Mouse (Mus musculus) layer of hippocampus, adult 8-10 months (tissue): Measurements from ENCODE around the gene Muc1. TPM values are rescaled to one million over a fixed set of nuclear protein-coding genes. Genes with fewer than 3 reads are reported as not detected.
A peak's percentile ranks its signal among the peaks of the same experiment; 100 is the strongest.

Source experiments
- DNase-seq, 2 experiments: peaks; one replicate each; pipeline ENCODE4 v3.0.0; 2022; ENCODE audit warnings: low spot score in 2 of 2
- total RNA-seq, 4 experiments: library from RNA; stranded (reverse); gene quantifications; 2 replicates each; pipeline ENCODE4 v1.2.4; 2022

Gene Muc1
- total RNA-seq, 4 experiments from 2014 or later = 0.37 to 1.7 (median 1.2) TPM

DNA sequence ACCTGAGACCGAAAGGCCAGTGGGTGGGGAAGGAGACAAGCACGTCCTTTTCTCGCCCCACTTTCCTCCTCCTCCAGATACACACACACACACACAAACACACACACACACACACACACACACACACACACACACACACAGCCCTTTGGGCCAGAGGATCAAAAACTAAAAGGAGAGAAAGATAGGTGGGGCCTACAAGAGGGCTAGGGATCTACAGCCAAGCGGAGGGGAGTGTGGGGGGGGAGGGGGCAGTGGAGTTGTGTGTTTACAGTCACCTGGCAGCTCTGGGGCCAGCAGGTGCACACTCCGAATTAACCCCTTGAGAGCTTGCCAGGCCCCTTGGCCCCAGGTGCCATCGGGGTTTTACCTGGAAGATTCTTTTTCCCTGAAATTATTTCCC lies 3.8 kb downstream of the Muc1 start:
- DNase-seq = no peak

DNA sequence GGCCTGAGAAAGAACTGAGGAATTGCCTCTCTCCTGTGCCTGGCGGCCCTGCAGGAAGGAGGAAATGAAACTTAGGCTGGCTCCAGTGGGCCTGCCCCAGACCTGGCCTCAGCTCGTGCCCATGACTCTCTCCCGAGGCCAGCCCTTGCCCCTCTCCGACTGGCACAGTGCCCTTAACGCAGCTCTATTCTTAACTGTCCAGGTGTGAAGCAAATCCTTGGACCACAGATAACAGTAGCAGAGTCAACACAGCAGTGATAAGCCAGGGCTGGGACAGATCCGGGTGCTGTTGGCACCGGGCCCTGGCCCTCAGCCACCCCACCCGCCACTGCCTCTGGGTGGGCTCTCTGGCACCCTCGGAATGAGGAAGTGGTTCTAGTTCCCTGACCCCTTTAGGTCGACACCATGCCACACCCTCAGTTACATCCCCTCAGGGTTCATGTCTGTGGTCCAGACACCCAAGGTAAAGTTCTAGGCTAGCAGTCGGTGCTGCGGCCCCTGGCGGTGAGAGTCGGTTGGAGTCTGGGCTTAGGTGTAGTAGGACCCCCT lies 4.8 kb downstream of the Muc1 start:
- DNase-seq = no peak

DNA sequence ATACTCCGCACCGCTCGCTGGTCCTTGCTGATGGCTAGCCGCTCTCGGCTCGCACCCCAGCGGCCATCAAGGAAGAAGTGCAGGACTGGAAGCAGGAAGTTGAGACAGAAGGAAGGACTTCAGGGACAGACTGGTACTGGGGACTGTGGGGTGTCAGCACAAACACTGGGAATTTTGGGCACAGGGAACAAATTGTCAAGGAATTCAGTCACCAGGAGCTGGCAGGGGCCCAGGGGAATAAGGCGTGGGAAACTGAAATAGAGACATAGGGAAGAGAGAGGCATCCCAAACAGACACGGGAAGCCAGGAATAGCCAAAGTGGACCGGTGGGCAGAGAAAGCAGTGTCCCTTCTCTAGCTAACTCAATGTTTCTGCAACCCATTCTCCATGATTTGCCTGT lies 7.7 kb downstream of the Muc1 start:
- DNase-seq = no peak

DNA sequence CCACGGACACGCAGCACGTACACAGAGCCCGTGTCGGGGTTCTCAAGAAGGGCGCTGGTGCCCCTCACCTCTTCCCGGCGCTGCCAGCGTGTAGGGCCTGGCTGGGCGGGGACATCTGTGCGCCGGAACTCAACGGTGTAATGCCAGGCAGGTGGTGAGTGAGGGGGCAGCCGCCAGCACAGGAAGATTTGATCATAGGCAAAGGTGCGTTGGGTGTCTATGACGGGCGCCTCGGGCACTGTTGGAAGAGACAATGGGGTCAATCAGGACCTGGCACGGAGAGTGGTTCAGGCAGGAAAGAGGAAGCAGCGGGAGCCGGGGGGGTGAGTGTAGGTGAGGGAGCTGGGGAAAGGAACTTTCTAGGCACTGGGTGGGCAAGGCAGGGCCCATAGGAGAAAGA lies 8.8 kb downstream of the Muc1 start:
- DNase-seq = no peak

DNA sequence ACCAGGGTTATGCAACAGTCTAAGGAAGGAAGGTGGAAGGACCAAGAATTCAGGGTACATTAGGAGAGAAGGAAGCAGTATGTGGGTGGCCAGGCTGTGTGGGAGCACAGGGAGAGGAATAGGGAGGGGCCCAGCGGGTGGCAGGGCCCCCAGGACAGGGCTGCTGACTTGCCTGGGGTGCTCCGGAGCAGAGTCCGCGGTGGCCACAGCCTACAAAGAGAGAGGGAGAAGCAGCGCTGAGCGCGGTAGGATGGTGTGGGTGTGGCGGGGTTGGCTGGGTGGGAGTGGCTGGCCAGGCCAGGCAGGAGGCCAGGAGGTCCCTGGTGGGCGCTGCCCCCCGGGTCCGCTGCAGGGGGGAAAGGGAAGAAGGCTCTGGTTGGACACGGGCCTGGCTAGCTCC lies 9.6 kb downstream of the Muc1 start:
- no peak for DNase-seq

DNA sequence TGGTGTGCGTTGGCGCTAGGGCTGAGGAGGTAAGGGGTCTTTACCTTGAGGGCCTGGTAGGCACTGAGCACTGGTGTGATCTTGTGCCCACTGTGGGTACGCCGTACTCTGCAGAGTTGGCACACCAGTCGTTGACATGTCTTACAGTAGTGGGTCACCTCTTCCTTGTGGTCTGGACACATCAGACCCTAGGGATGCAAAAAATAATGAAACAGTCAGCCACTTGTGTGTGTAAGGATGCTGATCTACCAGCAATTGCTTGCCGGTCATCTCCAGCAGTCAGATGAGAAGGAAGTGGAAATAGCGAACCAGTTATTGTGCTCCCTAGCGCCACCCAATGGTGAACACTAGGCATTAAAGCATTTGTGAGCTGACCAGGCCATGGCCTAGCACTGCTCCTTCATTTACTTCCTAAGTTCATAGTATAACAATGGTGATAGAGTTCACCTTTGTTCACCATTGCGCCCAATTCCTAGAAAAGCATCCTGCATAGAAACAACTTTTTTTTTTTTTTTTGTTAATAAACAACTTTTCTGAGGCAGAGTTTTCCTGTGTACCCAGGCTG lies 13.6 kb downstream of the Muc1 start:
- no peak for DNase-seq

DNA sequence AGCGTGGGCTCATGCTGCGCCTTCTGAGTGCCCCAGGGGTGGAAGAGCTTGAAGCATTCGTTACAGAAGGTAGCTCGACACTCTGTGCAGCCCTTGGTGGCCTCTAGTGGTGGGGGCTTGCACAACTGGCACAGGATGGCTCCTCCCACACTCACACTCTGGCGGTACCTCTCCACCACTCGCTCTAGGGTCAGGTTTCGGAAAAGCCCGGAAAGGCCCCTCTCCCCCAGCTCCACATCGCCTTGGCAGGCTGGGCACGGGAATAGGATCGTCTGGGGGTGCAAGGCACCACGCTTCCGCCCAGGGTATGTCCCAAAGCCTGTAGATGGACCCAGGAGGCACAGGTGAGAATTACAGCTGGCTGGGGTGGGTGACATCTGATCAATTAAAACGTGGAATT lies 14.8 kb downstream of the Muc1 start:
- DNase-seq = no peak

DNA sequence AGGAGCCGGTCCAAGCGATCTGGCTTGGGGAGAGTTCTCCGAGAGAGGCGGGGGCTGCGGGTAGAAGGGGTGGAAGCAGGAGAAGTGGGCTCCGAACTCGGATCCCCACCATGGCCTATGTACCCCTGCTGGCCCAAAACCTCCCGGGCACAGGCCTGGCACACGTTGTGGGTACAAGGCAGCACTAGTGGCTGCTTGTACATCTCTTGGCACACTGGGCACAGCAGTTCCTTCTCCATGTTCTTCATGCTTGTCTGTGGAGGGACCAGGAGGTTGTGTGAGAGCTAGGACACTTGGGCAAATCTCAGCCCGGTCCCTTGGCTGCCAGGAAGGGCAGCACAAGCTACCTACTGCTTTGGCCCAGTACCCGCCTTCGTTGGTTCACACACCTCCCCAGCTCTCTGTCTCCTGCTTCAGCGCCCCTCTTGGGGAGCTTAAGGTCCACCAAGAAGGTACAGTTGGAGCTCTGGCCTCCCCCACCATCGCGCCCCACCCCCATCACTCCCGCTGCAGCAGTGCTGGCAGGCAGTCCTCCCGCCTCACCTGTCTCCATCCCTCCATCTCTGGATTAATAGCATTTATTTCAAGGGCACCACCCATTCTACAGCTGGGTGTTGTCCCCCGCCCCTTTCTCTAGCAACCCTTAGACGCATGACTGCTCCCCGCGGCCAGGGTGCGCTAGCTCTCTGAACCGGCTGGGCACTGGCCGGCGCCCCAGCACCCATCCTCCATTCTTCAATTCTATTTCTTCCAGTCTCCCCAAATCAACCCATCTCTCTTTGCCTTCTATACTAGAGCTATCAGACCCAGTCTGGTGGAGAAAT lies 15.5 kb downstream of the Muc1 start:
- no peak for DNase-seq

DNA sequence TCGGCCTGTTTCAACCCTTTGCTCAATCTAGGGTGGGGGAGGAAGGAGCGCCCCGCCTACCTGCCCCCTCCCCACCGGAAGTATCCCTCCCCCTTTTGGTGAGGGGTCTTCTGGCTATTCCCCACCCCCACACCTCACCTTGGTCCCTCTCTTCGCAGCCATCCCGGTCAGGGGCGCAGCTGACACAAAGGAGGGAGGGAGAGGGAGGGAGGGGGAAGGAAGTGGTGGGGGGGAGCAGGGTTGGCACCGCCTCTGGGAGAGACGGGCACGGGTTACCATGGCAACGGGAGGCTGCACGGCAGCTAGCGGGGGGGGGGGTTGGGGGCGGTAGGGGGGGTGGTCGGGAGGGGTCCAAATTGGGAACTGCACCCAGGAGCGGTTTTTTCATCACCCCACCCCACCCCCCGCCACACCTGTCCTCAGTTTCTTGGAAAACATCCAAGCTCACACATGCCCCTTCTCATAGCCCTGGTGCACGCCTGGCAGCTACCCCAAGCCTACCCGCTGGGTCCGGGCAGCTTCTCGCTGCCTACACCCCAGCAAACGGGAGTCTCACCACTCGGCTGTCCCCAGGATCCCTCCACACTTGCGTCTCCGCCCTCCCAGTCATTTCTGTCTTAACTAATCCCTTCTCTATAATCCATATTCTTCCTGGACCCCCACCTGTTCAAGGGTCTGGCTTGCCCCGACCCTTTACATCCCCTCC lies 16.3 kb downstream of the Muc1 start:
- no peak for DNase-seq

DNA sequence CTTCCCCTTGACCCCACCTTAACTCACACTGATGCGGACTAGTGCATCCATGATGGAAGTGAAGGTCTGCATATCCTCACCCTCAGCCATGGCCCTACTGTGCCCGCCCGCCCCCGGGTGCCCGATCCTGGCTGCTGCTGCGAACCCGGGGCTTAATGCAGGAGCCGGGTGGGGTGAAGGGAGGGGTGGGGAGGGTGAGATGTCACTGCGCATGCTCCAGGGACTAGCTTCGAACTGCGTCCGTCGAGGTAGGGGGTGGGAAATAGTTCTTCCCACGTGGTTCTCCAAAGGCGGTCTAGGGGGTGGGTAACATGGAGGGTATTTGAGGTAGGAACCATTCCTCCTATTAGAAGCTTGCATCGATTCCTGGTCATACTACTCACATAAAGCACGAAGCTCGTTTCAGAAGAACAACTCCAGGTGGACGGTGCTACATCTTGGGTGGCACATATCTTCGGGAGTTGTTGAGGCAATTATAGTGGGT lies 16.9 kb downstream of the Muc1 start, which contains the start of gene Krtcap2:
Gene Krtcap2 (plus strand): TSS at position 279 of the 484 bp plus-strand sequence.
- no peak for DNase-seq

DNA sequence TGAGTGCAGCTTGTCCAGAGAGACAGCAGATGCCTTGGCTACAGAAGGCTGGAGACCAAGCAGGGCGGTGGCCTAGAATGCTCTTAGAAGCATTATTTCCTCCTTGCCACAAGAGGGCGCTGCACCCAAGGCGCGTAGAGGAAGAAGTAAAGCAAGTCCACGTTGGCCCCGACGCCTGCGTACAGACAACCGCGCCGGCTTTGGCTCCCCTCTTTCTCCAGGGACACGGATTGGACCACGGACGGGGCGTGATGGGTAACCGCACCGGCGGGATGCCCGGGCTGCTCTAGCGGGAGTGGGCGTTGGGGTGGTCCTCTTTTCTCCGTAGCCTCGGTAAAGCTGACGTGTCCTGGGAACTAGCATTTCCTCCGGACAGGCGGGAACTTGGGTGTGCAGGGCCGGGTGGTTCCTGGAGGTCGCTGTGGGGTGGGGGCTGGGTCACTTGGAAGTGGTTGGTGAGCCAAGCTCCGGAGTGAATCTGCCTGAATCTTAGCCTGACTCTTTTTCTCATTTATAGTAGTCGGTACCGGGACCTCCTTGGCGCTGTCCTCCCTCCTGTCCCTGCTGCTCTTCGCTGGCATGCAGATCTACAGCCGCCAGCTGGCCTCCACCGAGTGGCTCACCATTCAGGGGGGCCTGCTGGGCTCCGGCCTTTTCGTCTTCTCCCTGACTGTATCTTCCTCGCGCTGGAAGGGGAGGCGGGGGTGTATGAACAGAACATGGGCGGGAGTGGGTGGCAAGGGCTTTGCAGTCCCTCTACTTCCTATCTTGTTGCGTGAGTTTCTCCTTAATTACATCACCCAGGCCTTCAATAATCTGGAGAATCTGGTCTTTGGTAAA lies 17.6 kb downstream of the Muc1 start, which contains the start of gene Trim46:
Gene Trim46 (minus strand): TSS at position 49 of the 840 bp plus-strand sequence.
- peak; percentile 89 to 91 for DNase-seq

DNA sequence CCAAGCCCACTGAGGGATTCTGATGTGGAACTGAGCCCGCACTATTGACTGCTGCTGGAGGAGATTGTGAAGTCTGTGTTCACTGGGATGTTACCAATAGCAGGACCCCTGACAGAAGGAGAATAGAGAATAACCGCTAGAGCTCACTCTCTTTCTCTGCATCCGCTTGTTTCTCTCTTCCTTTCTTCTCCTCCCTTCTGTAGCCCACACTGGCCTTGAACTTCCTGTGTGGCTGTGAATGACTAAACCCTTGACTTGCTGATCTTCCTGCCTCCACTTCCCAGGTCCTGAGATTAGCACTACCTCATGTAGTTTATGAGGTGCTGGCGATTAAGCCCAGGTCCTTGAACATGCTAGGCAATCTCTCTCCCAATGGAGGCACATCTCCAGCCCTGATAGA lies 18.6 kb downstream of the Muc1 start:
- DNase-seq = no peak

DNA sequence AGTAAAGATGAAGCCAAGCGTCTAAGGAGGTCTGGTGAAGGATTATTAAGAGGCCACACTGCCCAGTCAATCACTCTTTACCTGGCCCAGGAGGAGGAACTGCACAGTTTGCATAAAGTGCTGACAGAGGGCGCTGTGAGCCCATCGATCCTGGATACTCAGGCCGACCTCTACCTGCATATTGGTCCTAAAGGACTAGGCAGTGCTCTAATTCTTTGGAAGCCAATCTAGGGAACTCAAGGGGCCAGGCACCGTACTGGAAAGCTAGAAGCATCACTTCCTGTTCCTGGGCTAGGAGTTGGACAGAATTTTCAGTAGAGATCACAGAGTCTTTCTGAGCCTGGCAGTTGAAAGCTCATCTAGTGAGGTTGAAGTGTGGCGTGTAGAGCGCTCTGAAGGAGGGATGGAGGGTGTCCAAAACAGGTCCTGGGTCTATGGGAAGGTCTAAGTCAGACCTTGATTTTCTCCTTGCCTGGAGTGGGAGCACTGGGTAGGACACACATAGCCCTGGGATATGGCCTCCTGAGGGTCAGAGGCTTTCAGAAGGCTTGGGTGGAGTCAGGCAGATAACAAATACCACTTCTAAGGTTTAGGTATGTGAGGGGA lies 21.7 kb downstream of the Muc1 start:
- no peak for DNase-seq

DNA sequence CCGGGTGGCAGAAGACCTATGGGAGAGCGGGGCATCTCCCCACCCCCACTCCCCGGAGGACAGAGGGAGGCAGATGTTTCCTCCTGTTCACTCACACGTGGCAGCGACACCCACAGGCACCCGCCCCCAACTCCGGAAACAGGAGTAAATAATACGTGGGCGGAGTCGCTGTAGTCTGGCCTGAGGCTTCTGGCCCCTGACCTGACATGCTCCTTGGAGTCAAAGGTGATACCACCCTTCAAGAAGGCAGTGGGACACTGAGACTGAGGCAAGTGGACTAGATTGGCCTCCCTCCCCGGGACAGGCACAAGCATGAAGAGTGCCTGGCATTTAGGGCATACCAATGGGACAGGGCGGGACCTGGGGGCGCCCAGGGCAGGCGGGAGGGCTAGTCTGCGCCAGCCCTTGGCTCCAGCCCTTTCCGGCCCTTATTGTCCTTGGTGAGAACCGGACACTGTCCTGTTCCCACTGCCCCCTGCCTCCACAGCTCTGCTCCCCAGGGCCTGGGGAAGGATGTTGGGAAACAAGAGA lies 22.6 kb downstream of the Muc1 start:
- DNase-seq = no peak

DNA sequence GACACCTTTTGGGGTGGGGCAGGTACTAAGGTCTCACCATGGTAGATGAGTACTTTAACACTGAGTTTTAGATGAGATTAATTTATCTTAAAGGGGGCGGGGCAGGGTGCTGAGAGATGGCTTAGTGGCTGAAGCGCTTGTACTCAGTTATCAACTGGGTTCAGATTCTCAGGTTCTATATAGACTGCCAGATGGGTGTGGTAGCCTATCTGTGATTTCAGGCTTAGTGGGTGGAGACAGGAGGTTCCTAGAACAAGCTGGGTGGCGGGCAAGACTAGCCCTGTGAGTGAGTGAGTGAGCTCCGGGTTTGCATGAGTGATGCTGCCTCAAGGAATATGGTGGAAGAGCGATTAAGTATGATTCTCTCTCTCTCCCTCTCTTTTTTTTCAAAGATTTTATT lies 26.1 kb downstream of the Muc1 start:
- DNase-seq = no peak

DNA sequence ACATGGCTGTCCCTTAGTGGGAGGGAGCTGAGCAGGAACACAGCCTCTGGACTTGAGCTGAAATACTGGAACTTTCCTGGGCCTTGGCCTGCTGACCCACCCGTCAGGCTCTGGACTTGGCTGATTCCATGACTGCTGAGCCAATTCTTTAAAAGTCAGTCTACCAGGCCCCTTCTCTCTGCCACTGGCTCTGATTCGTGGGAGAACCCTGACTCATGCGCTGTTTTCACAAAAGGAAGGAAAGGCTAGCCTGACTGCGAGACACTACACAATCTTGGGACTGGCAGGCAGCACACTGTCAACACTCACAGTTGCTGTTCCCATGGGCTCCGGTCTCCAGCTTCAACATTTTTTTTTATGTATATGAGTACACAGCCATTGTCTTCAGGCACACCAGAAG lies 27.3 kb downstream of the Muc1 start:
- peak in 1 of 2 experiments; percentile 2 for DNase-seq

DNA sequence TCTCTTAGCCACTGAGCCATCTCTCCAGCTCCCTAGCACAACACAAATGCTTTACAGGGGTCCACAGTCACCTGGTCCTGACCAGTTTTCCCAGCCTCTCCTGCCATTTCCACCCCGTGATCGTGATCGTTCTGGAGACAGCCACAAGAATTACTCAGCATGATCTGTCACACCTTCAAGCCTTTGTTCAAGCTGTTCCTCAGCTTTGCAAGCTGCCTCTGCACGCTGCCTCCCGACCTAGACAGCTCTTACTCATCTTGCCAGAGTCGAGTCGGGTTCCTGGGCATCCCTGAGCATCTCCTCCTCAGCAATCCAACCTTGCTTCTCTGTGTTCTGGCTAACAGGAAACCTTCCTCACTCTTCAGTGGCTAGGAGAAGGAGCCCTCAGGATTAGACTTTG lies 30.2 kb downstream of the Muc1 start, which contains the start of gene Dpm3:
Gene Dpm3 (plus strand): TSS at position 283 of the 400 bp plus-strand sequence.
- DNase-seq = no peak

DNA sequence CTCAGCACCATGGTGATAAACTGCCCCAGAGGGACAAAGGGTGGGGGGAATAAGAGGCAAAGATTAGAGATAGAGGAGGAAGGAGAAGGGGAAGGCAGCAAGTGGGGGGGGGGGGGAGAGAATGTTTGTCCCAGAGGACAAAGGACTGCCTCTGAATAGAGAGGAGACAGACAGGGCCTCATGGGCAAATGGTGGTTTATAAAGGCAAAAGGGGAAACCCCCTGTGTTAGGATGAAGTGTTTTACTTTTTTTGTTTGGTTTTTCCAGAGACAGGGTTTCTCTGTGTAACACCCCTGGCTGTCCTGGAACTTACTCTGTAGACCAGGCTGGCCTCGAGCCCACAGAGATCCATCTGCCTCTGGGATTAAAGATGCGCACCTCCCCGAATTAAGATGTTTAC lies 31.4 kb downstream of the Muc1 start:
- DNase-seq = no peak

DNA sequence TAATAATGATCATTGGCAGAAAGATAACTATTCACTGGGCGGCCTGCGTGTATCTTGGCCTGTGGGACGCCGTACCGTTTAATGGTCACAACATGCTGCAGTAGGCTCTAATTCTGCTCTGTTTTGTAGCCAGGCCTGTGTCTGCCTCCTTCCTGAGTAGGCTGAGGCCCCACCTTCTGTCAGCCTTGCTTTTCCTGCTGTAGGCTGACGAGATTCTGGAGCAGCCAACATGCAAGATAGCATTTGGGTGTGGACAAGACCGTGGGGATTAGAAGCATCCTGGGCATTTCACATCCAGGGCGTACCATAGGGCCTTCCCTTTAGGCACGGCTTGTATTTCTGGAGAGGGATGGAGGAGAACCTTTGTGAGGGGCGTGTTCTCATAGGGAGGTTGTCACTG lies 33.6 kb downstream of the Muc1 start:
- no peak for DNase-seq

DNA sequence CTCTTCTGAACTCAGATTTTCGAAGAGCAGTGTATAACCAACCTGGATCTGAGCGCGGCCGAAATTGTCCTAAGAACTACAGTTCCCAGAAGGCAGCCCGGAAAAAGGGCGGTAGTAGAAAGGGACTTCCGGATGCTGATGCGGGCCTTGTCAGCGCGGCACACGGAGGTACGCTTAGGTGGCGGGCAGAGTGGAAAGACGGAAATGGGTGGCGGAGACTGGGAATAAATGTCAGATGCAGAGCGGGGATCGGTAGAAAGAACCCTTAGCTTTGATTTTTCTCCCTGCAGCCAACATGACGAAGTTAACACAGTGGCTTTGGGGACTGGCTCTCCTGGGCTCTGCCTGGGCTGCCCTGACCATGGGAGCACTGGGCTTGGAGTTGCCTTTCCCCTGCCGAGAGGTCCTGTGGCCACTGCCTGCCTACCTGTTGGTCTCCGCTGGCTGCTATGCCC lies 37.6 kb downstream of the Muc1 start:
- peak; percentile 78 to 83 for DNase-seq
